Mouse (Mus musculus) hindbrain, embryonic 14.5 days (tissue): ENCODE data around the gene Rspo4. TPM values are rescaled to one million over a fixed set of nuclear protein-coding genes. Genes with fewer than 3 reads are reported as not detected.

Source experiments
- ATAC-seq: fragments of 200-750 bp; cut with Nextera tagmentation; 2 replicates; pipeline ENCODE4 v1.8.0; 2017; ENCODE audit warnings: moderate number of reproducible peaks, mild to moderate bottlenecking, moderate TSS enrichment, moderate library complexity; ENCODE audit not compliant: low FRiP score
- DNase-seq: peaks from one replicate; pipeline ENCODE4 v3.0.0-alpha.2; 2015; ENCODE audit warnings: low spot score
- H3K27ac ChIP-seq: fragments of 300-500 bp; sonication (generic); 2 replicates; pipeline ENCODE4 v1.5.1; 2014; ENCODE audit warnings: mild to moderate bottlenecking, moderate library complexity
- H3K27me3 ChIP-seq: fragments of 300-500 bp; sonication (generic); 2 replicates; pipeline ENCODE4 v1.6.1; 2014; ENCODE audit warnings: mild to moderate bottlenecking, low read length, mixed read lengths; ENCODE audit not compliant: control insufficient read depth, insufficient read depth
- H3K36me3 ChIP-seq: fragments of 300-500 bp; sonication (generic); replicated peaks from 2 replicates; pipeline ENCODE4 v1.6.1; 2014; ENCODE audit not compliant: control insufficient read depth, insufficient read depth
- H3K4me1 ChIP-seq: fragments of 300-500 bp; sonication (generic); replicated peaks from 2 replicates; pipeline ENCODE4 v1.6.1; 2014; ENCODE audit warnings: antibody characterized with exemption, low read length, mixed read lengths; ENCODE audit not compliant: control insufficient read depth, insufficient read depth
- H3K4me2 ChIP-seq: fragments of 300-500 bp; sonication (generic); replicated peaks from 2 replicates; pipeline ENCODE4 v1.6.1; 2014; ENCODE audit warnings: mild to moderate bottlenecking, moderate library complexity
- H3K4me3 ChIP-seq: fragments of 300-500 bp; sonication (generic); replicated peaks from 2 replicates; pipeline ENCODE4 v1.5.1; 2014; ENCODE audit warnings: mild to moderate bottlenecking, low read length
- H3K9ac ChIP-seq: fragments of 300-500 bp; sonication (generic); 2 replicates; pipeline ENCODE4 v1.6.1; 2014
- H3K9me3 ChIP-seq: fragments of 300-500 bp; sonication (generic); 2 replicates; pipeline ENCODE4 v1.6.1; 2016; ENCODE audit warnings: low read length; ENCODE audit not compliant: control insufficient read depth
- WGBS: fragments of 180-500 bp; shearing (Covaris S2); extraction: QIAGEN DNeasy Blood & Tissue Kit; methylation state at CpG from one replicate; pipeline ENCODE4 v1.1.7; 2014; 5-methylcytosine and 5-hydroxymethylcytosine counted together
- polyA plus RNA-seq: library from polyadenylated mRNA; unstranded; fragments of >200 nt; fragmentation: Nextera tagmentation; extraction: Ambion mirVana; gene quantifications from 2 replicates; pipeline ENCODE4 v1.2.1, GENCODE M21; 2014

Gene Rspo4
- 0.17 and 0.55 TPM in 2 replicates for polyA plus RNA-seq

GRCm38 (mm10) chr2:151842648-151843226 is at the start of gene Rspo4:
Gene Rspo4 (plus strand): TSS chr2:151842927.
- H3K9ac ChIP-seq, result peak within 1 kb of the TSS; percentile 42; the same call in 1 of the 2 replicates
- no peaks in the 10 kb centered on the region for H3K36me3 ChIP-seq
- no peak within 1 kb of the TSS for H3K27ac ChIP-seq
- no peaks in the 10 kb centered on the region for H3K9me3 ChIP-seq
- peak within 1 kb of the TSS; percentile 60 for H3K4me2 ChIP-seq
- DNase-seq, result no peak
- H3K4me1 ChIP-seq, result 0 out of 2 replicates have a peak, but pooled peaks cover 3% of the 10 kb centered on the region
- peaks cover 38% of the 10 kb centered on the region for H3K27me3 ChIP-seq
- WGBS, result 1% methylated on average over 45 of the region's 50 CpGs
- H3K4me3 ChIP-seq, result peak within 1 kb of the TSS; percentile 34
- ATAC-seq, result no peak

DNA sequence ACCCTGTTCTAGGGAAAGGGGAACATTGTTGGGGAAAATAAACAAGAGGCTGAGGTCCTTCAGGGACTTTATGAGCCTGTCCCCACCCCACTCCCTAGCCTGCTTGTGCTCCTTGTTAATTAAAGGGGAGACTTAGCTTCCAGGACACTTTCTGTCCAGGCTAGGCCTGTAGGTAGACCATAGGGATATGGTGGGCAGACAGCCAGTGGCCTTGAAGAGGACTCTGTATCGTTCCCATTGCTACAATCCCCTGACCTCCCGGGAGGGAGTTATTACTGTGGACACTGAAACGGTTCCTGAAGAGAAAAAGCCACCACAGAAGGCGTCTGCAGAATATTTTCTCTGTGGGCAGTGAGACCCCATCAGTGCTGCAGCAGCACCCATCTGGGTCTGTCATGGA is 27.1 kb upstream of the Rspo4 start:
- Histone ChIP-seq H3K9me3 (no peaks in the 10 kb centered on the region), H3K4me2 (no peak overlapping the region), H3K4me1 (no peaks in the 10 kb centered on the region), H3K9ac (no peak overlapping the region), H3K36me3 (no peaks in the 10 kb centered on the region), H3K27ac (no peak overlapping the region), H3K4me3 (no peak overlapping the region), H3K27me3 (no peaks in the 10 kb centered on the region)
- no peak for DNase-seq
- WGBS, result 80% methylated on average over 4 of the region's 4 CpGs
- ATAC-seq, result no peak

- ATAC-seq (no peak), DNase-seq (peak; percentile 71)
- H3K4me3 ChIP-seq, result no peak overlapping the region
- no peak overlapping the region for H3K27ac ChIP-seq
- H3K36me3 ChIP-seq, result no peaks in the 10 kb centered on the region
- 45% methylated on average over 5 of the region's 5 CpGs for WGBS
- no peaks in the 10 kb centered on the region for H3K4me1 ChIP-seq
- no peaks in the 10 kb centered on the region for H3K9me3 ChIP-seq
- H3K27me3 ChIP-seq, result no peaks in the 10 kb centered on the region
- H3K4me2 ChIP-seq, result no peak overlapping the region
- H3K9ac ChIP-seq, result no peak overlapping the region
Measured at GRCm38 (mm10) chr2:151862257-151862810, 19.6 kb downstream of the Rspo4 start.

GRCm38 (mm10) chr2:151864941-151865340 is 22.2 kb downstream of the Rspo4 start:
- Histone ChIP-seq H3K9me3 (no peaks in the 10 kb centered on the region), H3K9ac (no peak overlapping the region), H3K36me3 (no peaks in the 10 kb centered on the region), H3K27me3 (no peaks in the 10 kb centered on the region), H3K27ac (no peak overlapping the region), H3K4me1 (no peaks in the 10 kb centered on the region), H3K4me2 (no peak overlapping the region), H3K4me3 (no peak overlapping the region)
- 88% methylated on average over 6 of the region's 6 CpGs for WGBS
- ATAC-seq (no peak), DNase-seq (no peak)

GRCm38 (mm10) chr2:151866487-151866886 is 23.8 kb downstream of the Rspo4 start:
- Histone ChIP-seq H3K4me2 (no peak overlapping the region), H3K4me3 (no peak overlapping the region)

GRCm38 (mm10) chr2:151868196-151868595 is 25.5 kb downstream of the Rspo4 start:
- Histone ChIP-seq H3K4me1 (no peaks in the 10 kb centered on the region), H3K4me3 (no peak overlapping the region), H3K36me3 (no peaks in the 10 kb centered on the region), H3K27ac (no peak overlapping the region), H3K4me2 (no peak overlapping the region), H3K27me3 (no peaks in the 10 kb centered on the region), H3K9ac (no peak overlapping the region), H3K9me3 (no peaks in the 10 kb centered on the region)
- ATAC-seq (no peak), DNase-seq (no peak)
- WGBS, result 89% methylated on average over 8 of the region's 8 CpGs

More at GRCm38 (mm10) chr2:151866487-151866886, 23.8 kb downstream of the Rspo4 start:
- Histone ChIP-seq H3K9ac (no peak overlapping the region), H3K9me3 (no peaks in the 10 kb centered on the region), H3K27me3 (no peaks in the 10 kb centered on the region), H3K36me3 (no peaks in the 10 kb centered on the region), H3K27ac (no peak overlapping the region), H3K4me1 (no peaks in the 10 kb centered on the region)
- 0 out of 2 replicates have a peak, but pooled peaks have one; percentile 62 for ATAC-seq
- peak; percentile 62 for DNase-seq
- WGBS, result 44% methylated on average over 4 of the region's 4 CpGs

DNA sequence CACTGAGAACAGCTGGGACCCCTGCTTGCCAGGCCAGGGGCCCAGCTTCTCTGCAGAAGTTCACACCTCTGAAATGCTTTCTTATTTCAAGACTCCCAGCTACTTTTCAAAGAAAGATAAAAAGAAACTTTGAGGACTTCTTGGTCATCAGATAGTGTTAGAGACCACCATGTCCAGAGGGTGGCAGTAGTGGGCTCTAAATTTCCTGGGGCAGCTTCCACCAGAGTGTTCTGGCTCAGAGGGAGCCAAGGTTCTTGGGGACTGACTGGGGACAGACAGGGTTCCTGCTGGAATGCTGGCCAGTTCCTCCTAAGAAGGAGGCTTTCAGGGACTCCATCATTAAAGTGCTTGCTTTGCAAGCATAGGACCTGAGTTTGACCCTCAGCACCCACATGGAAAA is 31.8 kb downstream of the Rspo4 start:
- Histone ChIP-seq H3K9me3 (no peaks in the 10 kb centered on the region), H3K9ac (no peak overlapping the region), H3K4me1 (no peaks in the 10 kb centered on the region), H3K4me2 (no peak overlapping the region), H3K36me3 (no peaks in the 10 kb centered on the region), H3K27ac (no peak overlapping the region), H3K27me3 (no peaks in the 10 kb centered on the region), H3K4me3 (no peak overlapping the region)
- DNase-seq (no peak), ATAC-seq (no peak)

GRCm38 (mm10) chr2:151876012-151876485 is 33.3 kb downstream of the Rspo4 start:
- H3K36me3 ChIP-seq, result no peaks in the 10 kb centered on the region
- no peak overlapping the region for H3K9ac ChIP-seq
- no peak overlapping the region for H3K27ac ChIP-seq
- peak; percentile 68 for DNase-seq
- no peaks in the 10 kb centered on the region for H3K4me1 ChIP-seq
- no peak overlapping the region for H3K4me2 ChIP-seq
- no peak overlapping the region for H3K4me3 ChIP-seq
- ATAC-seq, result peak; percentile 77
- no peaks in the 10 kb centered on the region for H3K9me3 ChIP-seq
- WGBS, result 15% methylated on average over 8 of the region's 8 CpGs
- H3K27me3 ChIP-seq, result no peaks in the 10 kb centered on the region

GRCm38 (mm10) chr2:151878645-151879044 is 35.9 kb downstream of the Rspo4 start:
- H3K27me3 ChIP-seq, result no peaks in the 10 kb centered on the region
- no peak for ATAC-seq
- no peaks in the 10 kb centered on the region for H3K9me3 ChIP-seq
- H3K27ac ChIP-seq, result no peak overlapping the region
- H3K4me2 ChIP-seq, result no peak overlapping the region
- DNase-seq, result no peak
- no peak overlapping the region for H3K4me3 ChIP-seq
- no peaks in the 10 kb centered on the region for H3K36me3 ChIP-seq
- no peak overlapping the region for H3K9ac ChIP-seq
- no peaks in the 10 kb centered on the region for H3K4me1 ChIP-seq
- WGBS, result 80% methylated on average over 3 of the region's 3 CpGs
